Mouse (Mus musculus) A20 (cell line): ENCODE results near the gene 7530416G11Rik.
A peak's percentile ranks its signal among the peaks of the same experiment; 100 is the strongest.

Source experiments
- DNase-seq: peaks from one replicate; pipeline ENCODE4 v3.0.0-alpha.2; 2011; ENCODE audit warnings: low read depth, low spot score

The 7530416G11Rik gene

GRCm38 (mm10) chr15:85480630-85481029, 22.4 kb downstream of the 7530416G11Rik start:
- DNase-seq: peak; percentile 12

DNA sequence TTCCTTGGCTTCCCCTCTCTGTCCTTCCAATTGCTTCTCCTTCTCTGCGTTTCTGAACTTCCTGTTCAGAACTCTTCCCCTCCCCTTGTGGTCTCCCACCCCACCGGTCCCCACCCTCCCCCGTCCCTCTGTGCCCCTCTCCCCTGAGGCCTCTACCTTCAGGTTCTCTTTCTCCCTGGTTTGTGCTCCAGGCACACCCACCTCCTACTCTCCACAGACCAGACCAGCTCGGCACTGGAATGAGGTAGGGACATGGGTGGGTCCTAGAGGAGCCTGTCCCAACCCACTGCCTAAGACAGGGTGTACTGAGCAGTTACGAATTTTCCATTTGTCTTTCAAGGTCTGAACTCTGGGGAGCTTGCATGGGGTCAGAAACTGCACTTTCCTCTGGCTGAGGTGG, 23.1 kb downstream of the 7530416G11Rik start:
- DNase-seq: no peak

GRCm38 (mm10) chr15:85479365-85479764, 23.7 kb downstream of the 7530416G11Rik start:
- DNase-seq: no peak

- DNase-seq: peak; percentile 66
Measured at GRCm38 (mm10) chr15:85477584-85477983, 25.4 kb downstream of the 7530416G11Rik start.

DNA sequence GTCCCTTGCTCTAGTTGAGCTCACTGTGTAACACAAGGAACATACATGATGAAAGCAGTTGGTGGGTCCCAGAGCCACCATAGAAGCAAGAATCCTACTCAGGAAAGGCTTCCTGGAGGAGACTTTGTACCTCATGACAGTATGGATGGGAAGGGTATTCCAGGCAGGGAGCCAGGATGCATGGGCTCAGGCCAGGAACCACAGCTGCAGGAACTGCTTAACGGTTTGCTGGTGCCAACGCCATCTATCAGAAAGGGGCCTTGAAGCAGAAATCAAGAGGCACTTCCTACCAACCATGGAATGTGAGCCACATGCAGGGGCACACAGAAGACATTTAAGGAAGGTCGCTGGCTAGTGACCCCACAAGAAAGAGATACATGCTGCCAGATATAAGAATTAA, 28.3 kb downstream of the 7530416G11Rik start:
- no peak for DNase-seq

DNA sequence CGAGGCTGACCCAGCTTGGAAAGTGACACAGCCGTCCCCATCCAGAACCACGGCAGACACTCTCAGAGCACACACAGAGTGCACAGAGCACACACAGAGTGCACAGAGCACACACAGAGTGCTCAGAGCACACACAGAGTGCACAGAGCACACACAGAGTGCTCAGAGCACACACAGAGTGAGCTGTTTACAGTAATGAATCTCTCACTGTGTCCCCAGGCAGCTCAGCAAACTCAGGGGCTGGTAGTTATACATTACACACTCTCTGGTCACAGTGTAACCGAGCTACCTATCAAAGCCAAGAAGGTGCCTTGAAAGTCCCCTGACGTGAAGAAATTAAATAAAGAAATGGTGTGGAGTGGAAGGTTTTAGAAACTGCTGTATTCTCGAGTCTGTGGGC, 33.6 kb downstream of the 7530416G11Rik start:
- DNase-seq: no peak

- DNase-seq: no peak
Measured at GRCm38 (mm10) chr15:85466456-85467067, 36.5 kb downstream of the 7530416G11Rik start.

DNA sequence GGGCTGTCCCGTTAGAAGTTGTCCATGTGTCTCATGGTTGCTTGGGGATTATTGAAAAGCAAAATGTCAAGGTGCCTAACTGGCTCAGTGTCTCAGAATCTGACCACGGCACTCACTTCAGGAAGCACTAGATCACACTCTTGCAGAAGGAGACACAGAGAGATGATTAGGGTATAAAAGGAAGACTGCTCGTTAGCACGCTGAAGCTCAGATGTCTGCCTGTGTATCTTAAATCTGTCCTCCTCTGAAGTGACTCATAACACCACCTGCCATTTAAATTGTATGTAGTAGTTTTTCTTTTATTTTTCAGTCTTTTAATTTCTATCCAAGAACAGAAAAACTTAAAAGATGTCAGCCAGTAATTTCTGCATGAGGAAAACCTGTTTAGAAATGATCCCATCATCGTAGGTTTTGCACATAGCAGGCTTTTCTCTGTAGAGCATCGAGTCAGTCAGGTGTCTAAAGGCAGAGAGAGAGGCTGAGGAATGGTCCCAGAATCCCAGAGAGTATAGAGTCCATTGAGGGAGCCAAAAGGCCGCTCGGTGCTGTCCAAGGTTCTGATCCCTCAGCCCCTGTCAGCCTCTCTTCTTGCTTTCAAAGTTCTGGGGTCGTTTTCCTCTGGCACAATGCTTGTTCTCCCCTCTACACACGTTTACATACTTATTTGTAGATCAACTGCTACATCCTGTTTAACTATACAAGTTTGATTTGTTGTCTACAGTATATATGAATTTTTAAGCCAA, 38.0 kb downstream of the 7530416G11Rik start:
- no peak for DNase-seq

- DNase-seq: no peak
Measured at GRCm38 (mm10) chr15:85464190-85464589, 38.8 kb downstream of the 7530416G11Rik start.

DNA sequence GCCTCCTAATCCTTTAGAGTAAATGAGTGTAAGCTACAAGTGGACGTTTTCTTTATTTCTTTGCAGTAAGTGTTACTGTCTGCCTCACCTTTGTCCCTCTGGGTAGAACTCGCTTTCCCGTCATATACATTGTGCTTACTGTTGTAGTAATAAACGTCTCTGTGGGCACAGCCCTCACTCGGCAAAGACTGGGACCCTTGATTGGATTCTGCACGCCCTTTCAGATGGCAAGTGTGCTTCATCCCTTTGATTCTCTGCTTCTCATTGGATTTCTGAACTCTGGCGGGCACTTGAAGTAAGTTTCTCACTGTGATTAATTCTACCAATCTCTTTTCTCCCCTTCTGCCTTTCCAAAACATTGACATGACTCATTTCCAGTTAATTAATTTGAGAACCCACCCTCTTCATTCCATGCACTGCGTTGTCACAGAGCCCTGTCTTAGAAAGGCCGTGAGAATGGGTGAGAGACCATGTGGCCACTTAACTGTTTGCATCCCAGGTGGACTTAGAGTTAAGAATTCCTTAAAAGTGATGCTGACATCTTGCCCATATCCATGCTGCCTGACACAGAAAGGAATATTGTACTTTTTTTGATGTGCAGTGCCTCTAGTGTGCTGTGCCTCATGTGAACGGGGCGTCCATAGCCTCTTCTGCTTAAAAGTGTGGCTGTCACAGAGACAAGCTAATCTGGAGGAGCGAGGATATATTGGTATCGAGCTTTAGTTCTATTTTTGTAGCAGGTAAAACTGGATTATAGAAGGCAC, 39.8 kb downstream of the 7530416G11Rik start:
- no peak for DNase-seq

DNA sequence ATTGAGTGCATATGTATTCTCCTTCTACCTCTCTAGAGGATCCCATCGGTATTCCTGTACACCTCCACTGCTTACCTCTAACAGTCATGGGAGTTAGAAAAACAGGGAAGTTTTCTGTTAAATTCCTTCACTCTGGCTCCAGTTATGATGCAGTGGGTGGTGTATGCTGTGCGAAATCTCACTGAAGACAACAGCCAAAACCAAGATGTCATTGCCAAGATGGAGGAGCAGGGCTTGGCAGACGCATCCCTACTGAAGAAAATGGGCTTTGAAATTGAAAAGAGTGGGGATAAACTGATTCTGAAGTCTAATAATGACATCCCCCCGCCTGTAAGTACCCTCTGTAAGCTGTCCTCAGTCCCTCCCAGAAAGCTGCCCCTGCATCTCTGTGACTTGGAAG, 40.9 kb downstream of the 7530416G11Rik start:
- no peak for DNase-seq

GRCm38 (mm10) chr15:85461541-85461940, 41.5 kb downstream of the 7530416G11Rik start:
- no peak for DNase-seq

DNA sequence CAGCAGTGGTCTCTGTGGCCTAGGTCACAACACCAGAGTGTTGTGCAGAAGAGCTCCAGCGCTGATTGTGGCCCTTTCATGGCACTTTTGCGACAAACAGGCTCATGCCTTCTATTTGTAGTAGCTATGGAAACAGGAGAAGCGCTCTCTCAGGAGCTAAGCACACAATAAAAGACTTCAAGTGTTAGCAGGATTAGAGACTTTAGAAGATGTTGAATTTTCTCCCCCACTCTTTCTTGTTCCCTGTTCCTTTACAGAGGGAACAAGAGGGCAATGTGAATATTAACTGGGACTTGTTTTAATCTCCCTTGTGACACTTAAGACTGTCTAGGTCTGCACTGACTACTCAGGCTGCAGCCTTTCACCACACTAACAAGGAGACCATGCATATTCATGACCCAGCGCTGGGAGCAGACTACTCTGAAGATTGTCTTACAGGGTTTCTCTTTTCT, 44.4 kb downstream of the 7530416G11Rik start:
- DNase-seq: no peak

DNA sequence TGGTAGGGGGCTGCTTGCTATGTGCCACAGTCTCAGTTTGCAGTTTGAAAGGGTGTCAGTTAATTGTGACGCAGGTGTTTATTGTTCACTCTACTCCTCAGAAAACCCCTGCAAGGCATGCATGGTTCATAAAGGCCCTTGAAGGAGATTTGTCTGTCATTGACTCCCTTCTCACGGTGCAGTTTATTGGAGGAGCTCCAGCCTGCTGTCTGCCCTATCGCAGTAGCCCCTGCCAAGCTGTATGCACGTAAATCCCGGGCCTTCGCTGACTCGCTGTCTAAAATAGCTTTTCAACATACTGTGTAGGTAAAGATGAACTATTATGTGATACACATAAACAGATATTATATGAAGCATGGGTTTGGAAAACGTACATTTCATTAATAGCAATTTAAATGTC, 45.2 kb downstream of the 7530416G11Rik start:
- no peak for DNase-seq

GRCm38 (mm10) chr15:85456891-85457290, 46.1 kb downstream of the 7530416G11Rik start:
- no peak for DNase-seq

DNA sequence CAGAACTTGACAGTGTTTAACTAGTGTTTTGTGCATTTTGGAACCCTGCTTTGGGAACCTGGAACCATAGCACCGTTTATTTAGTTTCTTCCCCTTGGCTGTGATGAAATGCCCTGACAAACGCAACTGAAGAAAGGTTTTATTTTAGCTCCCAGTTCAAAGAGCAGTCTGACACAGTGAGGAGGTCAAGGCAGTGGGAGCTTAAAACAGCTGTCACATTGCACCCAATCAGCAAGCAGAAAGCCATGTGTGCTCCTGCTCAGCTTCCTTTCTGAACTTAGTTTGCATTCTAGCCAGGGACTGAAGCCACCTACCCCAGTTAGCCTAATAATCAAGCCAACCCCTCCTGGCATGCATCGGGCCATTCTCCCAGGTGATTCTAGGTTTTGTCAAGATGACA, 56.4 kb downstream of the 7530416G11Rik start:
- no peak for DNase-seq
